Mouse (Mus musculus) adrenal gland (tissue): ENCODE data around the gene Cnga4.
"Not testable (repeated sequence)": the region's sequence is repeated elsewhere in the genome, so short reads cannot be mapped to it uniquely, and the experiment has no call there.

Source experiments
- intact Hi-C: fragments of 180-260 bp; cut with DNase I; formaldehyde crosslinking; loops from one replicate; pipeline ENCODE4 v1.15.1; 2025
- long read RNA-seq, 2 experiments: library from polyadenylated mRNA; unstranded; transcript quantifications; one replicate each; pipeline ENCODE4 v2.0.0; 2020; ENCODE audit warnings: borderline replicate concordance in 1 of 2; ENCODE audit not compliant: insufficient replicate concordance in 1 of 2

Gene Cnga4
- long read RNA-seq, experiment 1, result 0 reads
- long read RNA-seq, experiment 2, result 0 reads

GRCm38 (mm10) chr7:105404268-105404667 is at the start of gene Cnga4:
Gene Cnga4 (plus strand): TSS chr7:105404568.
- intact Hi-C loops, result loop anchor here (10.0 kb wide), 1 partner anchor 231 kb away; the partner anchor contains the start of gene Trim3

GRCm38 (mm10) chr7:105356064-105356463 is 48.3 kb upstream of the Cnga4 start:
- intact Hi-C loops, result not testable (repeated sequence)

- intact Hi-C loops, result not testable (repeated sequence)
These were observed 47.9 kb upstream of the Cnga4 start for GRCm38 (mm10) chr7:105356487-105356886.

GRCm38 (mm10) chr7:105361713-105362112 is 42.7 kb upstream of the Cnga4 start:
- intact Hi-C loops, result no loop called here

- intact Hi-C loops, result no loop called here
These were observed 37.1 kb upstream of the Cnga4 start for GRCm38 (mm10) chr7:105367268-105367667.

- intact Hi-C loops, result no loop called here
These were observed 36.4 kb upstream of the Cnga4 start, which contains the start of gene Olfr692 for GRCm38 (mm10) chr7:105367930-105368329. Gene Olfr692 (plus strand): TSS chr7:105368230.

GRCm38 (mm10) chr7:105368521-105368920 is 35.8 kb upstream of the Cnga4 start:
- intact Hi-C loops, result no loop called here

- intact Hi-C loops, result no loop called here
These were observed 31.5 kb upstream of the Cnga4 start for GRCm38 (mm10) chr7:105372912-105373311.

- intact Hi-C loops, result no loop called here
These were observed 30.9 kb upstream of the Cnga4 start for GRCm38 (mm10) chr7:105373509-105373908.

GRCm38 (mm10) chr7:105373976-105374375 is 30.4 kb upstream of the Cnga4 start:
- intact Hi-C loops, result no loop called here

- intact Hi-C loops, result no loop called here
These were observed 29.5 kb upstream of the Cnga4 start, which contains the start of gene Gm5901 for GRCm38 (mm10) chr7:105374866-105375265. Gene Gm5901 (plus strand): TSS chr7:105375038.

- intact Hi-C loops, result no loop called here
These were observed 24.0 kb upstream of the Cnga4 start for GRCm38 (mm10) chr7:105380329-105380728.

GRCm38 (mm10) chr7:105387696-105388095 is 16.7 kb upstream of the Cnga4 start:
- intact Hi-C loops, result no loop called here

- intact Hi-C loops, result no loop called here
These were observed 14.1 kb upstream of the Cnga4 start for GRCm38 (mm10) chr7:105390236-105390635.

- intact Hi-C loops, result no loop called here
These were observed 9.8 kb upstream of the Cnga4 start for GRCm38 (mm10) chr7:105394606-105395005.

GRCm38 (mm10) chr7:105395131-105395820 is 9.1 kb upstream of the Cnga4 start:
- intact Hi-C loops, result no loop called here

- intact Hi-C loops, result no loop called here
These were observed 8.2 kb upstream of the Cnga4 start for GRCm38 (mm10) chr7:105396126-105396525.

GRCm38 (mm10) chr7:105399058-105399934 is 5.1 kb upstream of the Cnga4 start:
- intact Hi-C loops, result no loop called here

- intact Hi-C loops, result loop anchor here (10.0 kb wide), 1 partner anchor 235 kb away; the partner anchor contains the start of gene Trim3
These were observed 4.3 kb upstream of the Cnga4 start, which contains the start of gene Fam160a2 for GRCm38 (mm10) chr7:105399935-105400624. Gene Fam160a2 (minus strand): TSS chr7:105400054.

- intact Hi-C loops, result loop anchor here (5.0 to 10.0 kb wide), 2 partner anchors 121 to 228 kb away; partner anchors contain the start of gene Trim3
These were observed 2.0 kb downstream of the Cnga4 start for GRCm38 (mm10) chr7:105406322-105406721.
